Mouse (Mus musculus): Measurements from ENCODE around the gene Dbndd2.

DNA sequence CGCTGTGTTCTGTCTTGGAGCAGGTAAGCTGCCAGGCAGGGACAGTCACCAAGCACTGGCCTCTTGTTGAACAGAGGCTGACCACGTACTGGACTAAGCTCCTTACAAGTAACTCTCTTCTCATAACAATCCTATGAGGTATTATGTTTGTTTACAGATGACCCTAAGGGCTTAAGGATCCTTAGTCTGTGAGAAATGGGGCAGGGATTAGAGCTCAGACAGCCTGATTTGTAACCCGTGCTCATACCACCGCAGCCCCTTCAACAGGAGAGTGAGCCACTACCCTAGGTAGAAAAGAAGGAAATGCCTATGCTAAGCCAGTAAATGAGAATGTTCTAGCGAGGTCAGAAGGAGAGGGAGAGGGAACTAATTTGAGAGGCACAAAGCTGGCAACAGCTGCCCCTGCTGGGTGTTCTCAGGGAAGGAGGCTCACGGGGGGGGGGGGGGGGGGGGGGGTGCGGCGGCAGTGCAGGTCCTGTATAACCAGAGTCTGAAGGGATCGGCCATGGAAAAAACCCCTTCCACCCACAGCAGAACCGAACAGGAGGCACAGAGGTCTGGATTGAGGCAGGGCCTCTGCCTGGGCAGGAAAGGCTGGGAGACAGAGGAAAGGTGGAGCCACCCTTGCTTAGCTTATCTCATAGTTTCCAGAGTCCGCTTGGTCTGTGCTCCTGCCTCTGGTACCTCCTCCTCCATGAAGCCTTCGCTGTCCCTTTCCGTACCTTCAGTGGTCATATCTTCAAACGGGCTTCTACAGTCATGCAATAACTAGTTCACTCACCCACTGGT is 26.4 kb downstream of the Dbndd2 start:
- TF ChIP-seq POLR2A (IDR thresholded peaks at IDR 0.05; ENCODE audit: borderline replicate concordance, extremely low read depth, insufficient read depth, insufficient read length, poor library complexity, severe bottlenecking) = no peak
- no peak for TF ChIP-seq CTCF (IDR thresholded peaks at IDR 0.05; ENCODE audit: borderline replicate concordance, extremely low read depth, insufficient read depth, insufficient read length)
